Mouse (Mus musculus) forebrain, embryonic 12.5 days (tissue): Measurements from ENCODE around the gene Tff3. TPM values are rescaled to one million over a fixed set of nuclear protein-coding genes. Genes with fewer than 3 reads are reported as not detected.

Experiments
- ATAC-seq: fragments of 200-750 bp; cut with Nextera tagmentation; 2 replicates; pipeline ENCODE4 v1.8.0; 2017; ENCODE audit warnings: moderate TSS enrichment; ENCODE audit not compliant: low FRiP score
- H3K27ac ChIP-seq: fragments of 300-500 bp; sonication (generic); 2 replicates; pipeline ENCODE4 v1.5.1; 2016; ENCODE audit warnings: mild to moderate bottlenecking
- H3K27me3 ChIP-seq: fragments of 300-500 bp; sonication (generic); 2 replicates; pipeline ENCODE4 v1.6.1; 2016; ENCODE audit warnings: mild to moderate bottlenecking
- H3K36me3 ChIP-seq: fragments of 300-500 bp; sonication (generic); replicated peaks from 2 replicates; pipeline ENCODE4 v1.6.1; 2016; ENCODE audit warnings: mild to moderate bottlenecking
- H3K4me1 ChIP-seq: fragments of 300-500 bp; sonication (generic); 2 replicates; pipeline ENCODE4 v1.6.1; 2016
- H3K4me2 ChIP-seq: fragments of 300-500 bp; sonication (generic); 2 replicates; pipeline ENCODE4 v1.6.1; 2016; ENCODE audit warnings: mild to moderate bottlenecking, moderate library complexity
- H3K4me3 ChIP-seq: fragments of 300-500 bp; sonication (generic); replicated peaks from 2 replicates; pipeline ENCODE4 v1.5.1; 2016; ENCODE audit warnings: mild to moderate bottlenecking
- H3K9ac ChIP-seq: fragments of 300-500 bp; sonication (generic); 2 replicates; pipeline ENCODE4 v1.6.1; 2016; ENCODE audit warnings: mild to moderate bottlenecking
- H3K9me3 ChIP-seq: fragments of 300-500 bp; sonication (generic); 2 replicates; pipeline ENCODE4 v1.6.1; 2016
- WGBS: fragments of 180-500 bp; shearing (Covaris S2); methylation state at CpG from one replicate; pipeline ENCODE4 v1.1.7; 2016; 5-methylcytosine and 5-hydroxymethylcytosine counted together
- polyA plus RNA-seq: library from polyadenylated mRNA; unstranded; fragments of >200 nt; fragmentation: Nextera tagmentation; extraction: Ambion mirVana; gene quantifications from 2 replicates; pipeline ENCODE4 v1.2.1, GENCODE M21; 2016

Tff3 gene
- polyA plus RNA-seq, 1 experiment from 2014 or later, result 0.88 TPM

- no peak for ATAC-seq
- Histone ChIP-seq H3K9ac (no peak within 1 kb of the TSS), H3K4me2 (no peak within 1 kb of the TSS), H3K27me3 (no peaks in the 10 kb centered on the region), H3K36me3 (no peaks in the 10 kb centered on the region), H3K4me3 (no peak within 1 kb of the TSS), H3K9me3 (no peaks in the 10 kb centered on the region), H3K27ac (no peak within 1 kb of the TSS), H3K4me1 (no peaks in the 10 kb centered on the region; the same call in 1 of the 2 replicates)
- 68% methylated on average over 15 of the region's 15 CpGs for WGBS
These were observed 14.9 kb upstream of the Tff3 start, which contains the start of gene Tff2 for GRCm38 (mm10) chr17:31144040-31145037. Tff2 (minus strand) TSS chr17:31144282.

- Histone ChIP-seq H3K9me3 (no peaks in the 10 kb centered on the region), H3K9ac (no peak overlapping the region), H3K4me3 (no peak overlapping the region), H3K4me2 (no peak overlapping the region), H3K4me1 (no peaks in the 10 kb centered on the region; the same call in 1 of the 2 replicates), H3K36me3 (no peaks in the 10 kb centered on the region), H3K27me3 (no peaks in the 10 kb centered on the region), H3K27ac (no peak overlapping the region)
- WGBS, result 95% methylated on average over 7 of the region's 7 CpGs
- ATAC-seq, result no peak
These were observed 12.7 kb upstream of the Tff3 start for GRCm38 (mm10) chr17:31142116-31142515.

GRCm38 (mm10) chr17:31138398-31138797 is 9.0 kb upstream of the Tff3 start:
- Histone ChIP-seq H3K27ac (no peak overlapping the region), H3K4me2 (no peak overlapping the region), H3K4me1 (no peaks in the 10 kb centered on the region; the same call in 1 of the 2 replicates), H3K4me3 (no peak overlapping the region), H3K9ac (no peak overlapping the region), H3K27me3 (no peaks in the 10 kb centered on the region), H3K36me3 (no peaks in the 10 kb centered on the region), H3K9me3 (no peaks in the 10 kb centered on the region)
- no peak for ATAC-seq
- 21% methylated on average over 5 of the region's 5 CpGs for WGBS

GRCm38 (mm10) chr17:31136821-31137220 is 7.4 kb upstream of the Tff3 start:
- H3K4me2 ChIP-seq, result no peak overlapping the region
- H3K36me3 ChIP-seq, result no peaks in the 10 kb centered on the region
- H3K27me3 ChIP-seq, result no peaks in the 10 kb centered on the region
- WGBS, result 81% methylated on average over 1 of the region's 1 CpGs
- H3K4me3 ChIP-seq, result no peak overlapping the region
- ATAC-seq, result no peak
- H3K4me1 ChIP-seq, result no peaks in the 10 kb centered on the region; the same call in 1 of the 2 replicates
- no peak overlapping the region for H3K27ac ChIP-seq
- H3K9me3 ChIP-seq, result no peaks in the 10 kb centered on the region
- no peak overlapping the region for H3K9ac ChIP-seq

GRCm38 (mm10) chr17:31136291-31136690 is 6.8 kb upstream of the Tff3 start:
- no peaks in the 10 kb centered on the region for H3K9me3 ChIP-seq
- H3K36me3 ChIP-seq, result no peaks in the 10 kb centered on the region
- ATAC-seq, result no peak
- no peak overlapping the region for H3K4me3 ChIP-seq
- H3K4me1 ChIP-seq, result no peaks in the 10 kb centered on the region; the same call in 1 of the 2 replicates
- H3K9ac ChIP-seq, result no peak overlapping the region
- 68% methylated on average over 3 of the region's 3 CpGs for WGBS
- no peak overlapping the region for H3K27ac ChIP-seq
- no peaks in the 10 kb centered on the region for H3K27me3 ChIP-seq
- no peak overlapping the region for H3K4me2 ChIP-seq

- no peaks in the 10 kb centered on the region for H3K36me3 ChIP-seq
- no peaks in the 10 kb centered on the region for H3K27me3 ChIP-seq
- no peaks in the 10 kb centered on the region; the same call in 1 of the 2 replicates for H3K4me1 ChIP-seq
- no peak overlapping the region for H3K4me2 ChIP-seq
- no peak overlapping the region for H3K4me3 ChIP-seq
- H3K27ac ChIP-seq, result no peak overlapping the region
- no peaks in the 10 kb centered on the region for H3K9me3 ChIP-seq
- H3K9ac ChIP-seq, result no peak overlapping the region
- WGBS, result 80% methylated on average over 6 of the region's 6 CpGs
- no peak for ATAC-seq
These were observed 5.5 kb upstream of the Tff3 start for GRCm38 (mm10) chr17:31134913-31135312.

GRCm38 (mm10) chr17:31133776-31134175 is 4.3 kb upstream of the Tff3 start:
- Histone ChIP-seq H3K4me2 (no peak overlapping the region), H3K4me3 (no peak overlapping the region), H3K27ac (no peak overlapping the region), H3K9ac (no peak overlapping the region), H3K4me1 (peaks cover 5% of the 10 kb centered on the region), H3K27me3 (no peaks in the 10 kb centered on the region), H3K36me3 (no peaks in the 10 kb centered on the region), H3K9me3 (no peaks in the 10 kb centered on the region)
- ATAC-seq, result no peak
- WGBS, result 86% methylated on average over 15 of the region's 15 CpGs

GRCm38 (mm10) chr17:31131269-31131821 is 1.9 kb upstream of the Tff3 start:
- 90% methylated on average over 10 of the region's 10 CpGs for WGBS
- H3K36me3 ChIP-seq, result no peaks in the 10 kb centered on the region
- no peaks in the 10 kb centered on the region for H3K9me3 ChIP-seq
- H3K27me3 ChIP-seq, result no peaks in the 10 kb centered on the region
- H3K27ac ChIP-seq, result no peak overlapping the region
- H3K4me3 ChIP-seq, result no peak overlapping the region
- peaks cover 5% of the 10 kb centered on the region for H3K4me1 ChIP-seq
- no peak for ATAC-seq
- H3K9ac ChIP-seq, result no peak overlapping the region
- no peak overlapping the region for H3K4me2 ChIP-seq

- Histone ChIP-seq H3K4me2 (no peak overlapping the region), H3K4me1 (peaks cover 14% of the 10 kb centered on the region)
- no peak for ATAC-seq
These were observed 633 bp downstream of the Tff3 start for GRCm38 (mm10) chr17:31128708-31129318.

GRCm38 (mm10) chr17:31125548-31126266 is 3.7 kb downstream of the Tff3 start:
- H3K27ac ChIP-seq, result no peak overlapping the region
- ATAC-seq, result peak; percentile 46; the same call in 1 of the 2 replicates

More at GRCm38 (mm10) chr17:31128708-31129318, 633 bp downstream of the Tff3 start:
- WGBS, result 87% methylated on average over 9 of the region's 9 CpGs
- Histone ChIP-seq H3K9me3 (no peaks in the 10 kb centered on the region), H3K36me3 (no peaks in the 10 kb centered on the region), H3K4me3 (no peak overlapping the region), H3K27me3 (no peaks in the 10 kb centered on the region), H3K9ac (no peak overlapping the region), H3K27ac (no peak overlapping the region)

GRCm38 (mm10) chr17:31121975-31122374 is 7.5 kb downstream of the Tff3 start:
- Histone ChIP-seq H3K9ac (no peak overlapping the region), H3K27me3 (no peaks in the 10 kb centered on the region), H3K9me3 (no peaks in the 10 kb centered on the region), H3K4me3 (no peak overlapping the region), H3K27ac (no peak overlapping the region), H3K36me3 (no peaks in the 10 kb centered on the region), H3K4me1 (peaks cover 16% of the 10 kb centered on the region), H3K4me2 (no peak overlapping the region)
- WGBS, result 11% methylated on average over 8 of the region's 8 CpGs
- no peak for ATAC-seq

More at GRCm38 (mm10) chr17:31125548-31126266, 3.7 kb downstream of the Tff3 start:
- Histone ChIP-seq H3K4me2 (no peak overlapping the region), H3K4me1 (peaks cover 14% of the 10 kb centered on the region), H3K36me3 (no peaks in the 10 kb centered on the region), H3K4me3 (no peak overlapping the region), H3K27me3 (no peaks in the 10 kb centered on the region), H3K9ac (no peak overlapping the region), H3K9me3 (no peaks in the 10 kb centered on the region)
- 50% methylated on average over 9 of the region's 9 CpGs for WGBS

GRCm38 (mm10) chr17:31119429-31119828 is 10.0 kb downstream of the Tff3 start:
- H3K4me1 ChIP-seq, result peaks cover 7% of the 10 kb centered on the region
- no peak overlapping the region for H3K27ac ChIP-seq
- no peak overlapping the region for H3K4me2 ChIP-seq
- H3K4me3 ChIP-seq, result no peak overlapping the region
- no peak overlapping the region for H3K9ac ChIP-seq
- WGBS, result 7% methylated on average over 7 of the region's 7 CpGs
- H3K9me3 ChIP-seq, result no peaks in the 10 kb centered on the region
- peaks cover 6% of the 10 kb centered on the region for H3K36me3 ChIP-seq
- H3K27me3 ChIP-seq, result no peaks in the 10 kb centered on the region
- peak; percentile 51; the same call in 1 of the 2 replicates for ATAC-seq
